Mouse (Mus musculus): Measurements from ENCODE around the gene Gm17018. TPM values are rescaled to one million over a fixed set of nuclear protein-coding genes. Genes with fewer than 3 reads are reported as not detected.
"Not testable (repeated sequence)": the region's sequence is repeated elsewhere in the genome, so short reads cannot be mapped to it uniquely, and the experiment has no call there.

The Gm17018 gene
- total RNA-seq (2021): 10 to 100 TPM; 17.2 to 22.8 TPM

DNA sequence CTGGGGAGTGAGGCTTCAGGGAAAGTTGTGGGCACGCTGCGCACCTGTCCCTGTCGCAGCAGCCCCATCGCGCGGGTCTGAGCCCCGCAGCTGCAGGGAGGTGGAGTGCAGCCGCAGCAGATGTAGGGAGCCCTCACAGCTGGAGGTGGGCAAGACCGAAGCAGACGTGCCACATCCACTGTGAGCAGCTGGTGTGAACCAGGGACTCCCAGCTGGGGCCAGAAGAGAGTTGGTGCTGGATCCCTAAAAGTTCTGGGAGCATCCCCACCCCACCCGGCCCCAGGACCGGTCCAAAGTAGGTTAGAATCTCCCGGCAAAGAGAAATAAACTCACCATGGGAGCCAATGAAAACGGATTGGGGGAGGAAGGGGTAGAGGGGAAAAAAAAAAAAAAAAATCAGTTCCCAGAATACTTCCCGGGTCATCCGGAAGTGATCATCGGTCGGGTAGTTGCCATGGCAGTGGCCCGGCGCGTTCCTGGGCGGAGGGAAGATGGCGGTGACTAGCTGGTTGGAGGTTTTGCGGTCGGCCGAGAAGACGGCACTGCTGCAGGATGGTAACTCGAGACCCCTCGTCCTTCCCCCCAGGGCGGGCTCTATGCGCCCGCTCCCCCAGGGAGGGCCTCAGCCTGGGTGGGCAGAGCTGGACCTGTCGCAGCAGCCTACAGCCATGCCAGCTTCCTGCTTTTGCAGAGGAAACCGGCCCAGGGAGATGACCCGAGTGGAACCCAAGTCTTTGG is at the start of gene Gm17018, which contains the start of gene Poll:
Gene Gm17018 (plus strand): TSS at position 463 of the 738 bp plus-strand sequence.
Gene Poll (minus strand): TSS at position 379 of the 738 bp plus-strand sequence.
- DNase-seq: peak; percentile 88

DNA sequence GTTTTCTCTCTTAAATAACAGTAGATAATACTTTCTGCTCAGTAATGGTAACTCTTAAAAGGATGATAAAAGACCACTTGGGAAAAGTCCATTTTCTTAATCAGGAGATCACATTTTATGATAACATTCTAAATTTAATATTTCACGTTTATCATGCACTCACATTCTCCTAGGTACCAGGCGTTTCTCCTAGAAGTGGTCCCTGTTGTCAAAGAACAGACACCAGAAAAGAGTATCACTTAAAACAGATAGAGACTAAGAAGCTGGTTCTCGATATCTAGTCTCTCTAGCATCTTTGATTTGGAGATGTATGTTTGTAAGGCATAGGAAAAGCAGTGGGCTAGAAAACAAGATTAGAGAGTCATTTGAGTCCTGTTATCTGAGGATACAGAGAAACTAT is 49.7 kb upstream of the Gm17018 start:
- DNase-seq: no peak

- DNase-seq: no peak
Measured at GRCm38 (mm10) chr19:45511406-45511805, 49.0 kb upstream of the Gm17018 start.

- no peak for DNase-seq
Measured at GRCm38 (mm10) chr19:45515341-45515740, 45.1 kb upstream of the Gm17018 start.

- no peak for DNase-seq
Measured at GRCm38 (mm10) chr19:45516264-45516663, 44.2 kb upstream of the Gm17018 start.

- DNase-seq: no peak
Measured at GRCm38 (mm10) chr19:45527382-45527781, 33.0 kb upstream of the Gm17018 start.

DNA sequence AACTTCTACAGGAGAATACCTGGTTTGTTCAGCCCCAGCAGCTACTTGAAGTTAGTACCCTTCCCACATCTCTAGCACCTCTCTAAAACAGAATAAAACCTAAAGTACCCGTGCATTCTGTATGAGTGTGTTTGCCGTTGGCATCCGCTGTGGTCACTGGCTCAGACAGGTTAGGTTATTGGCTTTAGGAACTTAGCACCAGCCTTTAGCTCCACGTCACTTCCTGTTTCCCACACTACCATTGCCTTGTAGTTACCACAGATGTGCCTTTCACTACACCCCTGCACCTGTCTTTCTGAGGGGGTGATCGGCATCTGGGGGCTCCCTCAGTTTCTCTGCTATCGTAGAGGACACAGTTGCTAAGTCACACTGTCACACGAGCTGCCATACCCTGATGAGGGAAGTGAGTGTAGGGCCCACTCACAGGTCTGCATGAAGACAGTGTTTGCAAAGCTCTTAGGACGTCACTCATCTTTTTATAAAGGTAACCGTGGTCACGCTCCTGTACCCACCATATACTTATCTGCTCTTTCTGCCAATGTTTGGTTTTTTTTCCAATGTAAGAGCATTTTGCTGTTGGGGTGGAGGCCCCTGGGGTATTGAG is 32.4 kb upstream of the Gm17018 start:
- no peak for DNase-seq

- no peak for DNase-seq
Measured at GRCm38 (mm10) chr19:45529294-45529693, 31.1 kb upstream of the Gm17018 start.

GRCm38 (mm10) chr19:45530200-45530995 is 30.0 kb upstream of the Gm17018 start:
- DNase-seq: peak; percentile 62

GRCm38 (mm10) chr19:45531554-45531953 is 28.9 kb upstream of the Gm17018 start:
- no peak for DNase-seq

DNA sequence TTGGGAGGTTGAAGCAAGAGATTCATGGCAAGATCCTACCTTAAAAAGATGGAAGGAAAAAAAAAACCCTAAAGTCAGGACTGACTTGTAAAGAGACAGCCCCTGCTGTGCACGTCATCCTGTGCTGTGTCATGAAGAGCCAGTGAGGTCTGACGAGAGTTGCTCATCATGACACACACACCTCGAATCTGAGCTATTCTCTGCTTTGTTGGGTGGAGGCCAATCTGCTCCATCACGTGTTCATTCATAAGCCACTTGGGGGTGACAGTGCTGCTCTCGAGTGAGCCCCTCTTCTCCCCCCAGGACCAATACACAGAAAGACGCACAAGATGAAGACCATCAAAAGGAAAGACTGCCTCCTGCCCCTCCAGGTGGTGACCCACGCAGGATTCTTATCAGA is 26.8 kb upstream of the Gm17018 start:
- DNase-seq: no peak

- no peak for DNase-seq
Measured at GRCm38 (mm10) chr19:45535214-45535735, 25.1 kb upstream of the Gm17018 start.

DNA sequence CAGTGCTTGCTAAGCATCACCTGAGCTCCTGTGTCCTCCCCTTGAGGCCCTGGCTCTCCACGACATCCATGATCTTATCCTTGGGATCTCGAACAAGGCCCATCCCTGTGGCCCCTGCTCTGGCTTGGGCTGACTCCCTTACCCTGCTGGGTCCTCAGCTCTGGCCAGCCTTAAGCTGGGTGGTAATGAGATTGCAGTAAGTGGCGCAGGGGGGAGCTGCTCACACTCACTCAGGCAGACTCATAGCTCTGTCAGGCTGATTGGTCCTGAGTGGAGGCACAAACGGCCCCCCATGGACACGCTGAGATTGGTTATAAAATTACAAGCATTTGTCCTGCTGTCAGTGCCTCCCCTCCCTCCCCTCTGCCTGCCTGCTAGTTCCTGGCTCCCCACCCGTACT is 24.5 kb upstream of the Gm17018 start:
- no peak for DNase-seq

GRCm38 (mm10) chr19:45537505-45537904 is 22.9 kb upstream of the Gm17018 start:
- peak; percentile 68 for DNase-seq

- DNase-seq: no peak
Measured at GRCm38 (mm10) chr19:45540657-45541408, 19.6 kb upstream of the Gm17018 start.

DNA sequence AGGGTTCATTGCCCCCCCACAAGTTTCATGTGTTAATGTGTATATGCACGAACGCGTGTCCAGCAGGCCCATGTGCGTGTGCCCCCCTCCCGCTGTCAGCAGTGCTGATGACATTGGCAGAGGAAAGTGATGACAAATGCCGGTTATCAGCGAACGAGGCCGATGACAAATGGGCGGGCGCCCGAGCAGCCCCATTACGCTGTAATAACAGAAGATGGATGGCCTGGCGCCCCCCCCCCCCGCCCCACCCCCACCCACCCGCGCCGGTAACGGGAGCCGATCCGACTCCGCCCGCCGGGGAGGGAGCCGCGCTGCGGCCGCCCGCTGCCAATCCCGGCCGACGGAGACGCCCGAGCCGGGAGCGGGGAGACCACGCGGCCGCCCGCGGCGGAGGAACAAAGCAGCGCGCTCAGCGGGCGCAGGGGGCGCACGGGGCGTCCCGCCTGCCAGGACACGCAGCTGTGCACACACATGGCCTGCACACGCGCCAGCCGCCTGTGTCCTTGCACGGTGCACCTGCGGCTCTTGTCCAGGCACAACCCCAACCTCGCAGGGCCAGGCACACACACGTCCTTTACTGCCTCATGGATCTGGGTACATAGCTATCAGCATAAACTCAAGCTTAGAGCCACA is 18.9 kb upstream of the Gm17018 start:
- peak; percentile 51 for DNase-seq

DNA sequence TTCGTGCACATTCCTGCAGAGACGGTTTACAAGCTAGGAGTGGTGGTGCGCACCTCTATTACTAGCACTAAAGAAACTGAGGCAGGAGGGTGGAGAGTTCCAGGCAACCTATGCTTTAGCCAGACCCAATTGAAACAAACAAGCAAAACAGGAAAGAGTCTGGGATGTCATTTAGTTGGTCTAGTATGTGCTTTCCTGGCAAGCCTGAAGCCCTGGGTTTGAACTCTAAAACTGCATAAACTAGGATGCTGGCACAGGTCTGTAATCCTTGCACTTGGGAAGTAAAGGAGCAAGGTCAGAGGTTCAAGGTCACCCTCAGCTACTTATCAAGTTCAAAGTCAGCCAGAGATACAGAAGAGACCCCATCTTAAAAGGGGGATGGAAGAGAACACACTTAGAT is 18.4 kb upstream of the Gm17018 start:
- no peak for DNase-seq

- no peak for DNase-seq
Measured at GRCm38 (mm10) chr19:45544152-45544924, 16.1 kb upstream of the Gm17018 start.

DNA sequence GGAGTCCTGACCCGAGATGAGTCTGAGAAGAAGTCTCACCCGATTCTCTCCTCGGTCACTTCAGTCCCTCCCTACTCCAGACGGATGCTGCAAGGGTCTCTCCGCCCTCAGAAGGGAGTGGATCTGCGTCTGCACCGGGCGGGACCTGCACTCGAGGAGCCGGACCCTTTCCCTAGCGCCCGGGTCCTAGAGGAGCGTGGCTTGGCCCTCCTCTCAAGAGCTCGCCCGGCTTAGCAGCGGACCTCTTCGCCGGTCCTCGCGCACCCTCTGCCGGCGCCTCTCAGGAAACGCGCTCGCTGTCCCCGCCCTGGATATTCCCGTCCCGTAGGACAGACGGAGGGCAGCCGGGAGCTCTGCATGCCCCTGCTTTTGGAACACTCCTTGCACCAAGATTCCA is 15.5 kb upstream of the Gm17018 start:
- DNase-seq: peak; percentile 91

- not testable (repeated sequence) for DNase-seq
Measured at GRCm38 (mm10) chr19:45548196-45548595, 12.2 kb upstream of the Gm17018 start.

Measured in heart, postnatal 4 days (tissue).